Mouse (Mus musculus): ENCODE measurements around the gene Olfr365. TPM values are rescaled to one million over a fixed set of nuclear protein-coding genes. Genes with fewer than 3 reads are reported as not detected.

Gene Olfr365
- not detected in 2 replicates for polyA plus RNA-seq (2012; rRNA removed)

- TF ChIP-seq CTCF (IDR thresholded peaks at IDR 0.05; ENCODE audit: borderline replicate concordance, extremely low read depth, insufficient read depth, insufficient read length): no peak
- no peak for TF ChIP-seq POLR2A (IDR thresholded peaks at IDR 0.05; ENCODE audit: borderline replicate concordance, extremely low read depth, insufficient read depth, insufficient read length, poor library complexity, severe bottlenecking)
These were observed at the start of gene Olfr365 for GRCm38 (mm10) chr2:37187898-37188297. TSS of gene Olfr365 (plus strand) at chr2:37188198.

GRCm38 (mm10) chr2:37139022-37139421, 49.0 kb upstream of the Olfr365 start, which contains the start of gene Olfr364-ps1:
TSS of gene Olfr364-ps1 (plus strand) at chr2:37139322.
- no peak for DNase-seq (ENCODE audit: low read depth)
- no peak for TF ChIP-seq CTCF (IDR thresholded peaks at IDR 0.05; ENCODE audit: borderline replicate concordance, extremely low read depth, insufficient read depth, insufficient read length)
- no peak for TF ChIP-seq POLR2A (IDR thresholded peaks at IDR 0.05; ENCODE audit: borderline replicate concordance, extremely low read depth, insufficient read depth, insufficient read length, poor library complexity, severe bottlenecking)

More at GRCm38 (mm10) chr2:37187898-37188297, at the start of gene Olfr365:
- DNase-seq (ENCODE audit: low read depth): no peak

- DNase-seq (ENCODE audit: low read depth): no peak
- TF ChIP-seq POLR2A (IDR thresholded peaks at IDR 0.05; ENCODE audit: borderline replicate concordance, extremely low read depth, insufficient read depth, insufficient read length, poor library complexity, severe bottlenecking): no peak
- TF ChIP-seq CTCF (IDR thresholded peaks at IDR 0.05; ENCODE audit: borderline replicate concordance, extremely low read depth, insufficient read depth, insufficient read length): no peak
These were observed 23.3 kb downstream of the Olfr365 start, which contains the start of gene Olfr366 for GRCm38 (mm10) chr2:37211274-37211673. TSS of gene Olfr366 (plus strand) at chr2:37211574.

Other genes starting within 250 kb of the Olfr365 start
- not detected in 2 replicates for gene Olfr357, start 194.4 kb upstream of the Olfr365 start, polyA plus RNA-seq (2012; rRNA removed)
- gene Olfr358, start 178.9 kb upstream of the Olfr365 start, polyA plus RNA-seq (2012; rRNA removed): not detected in 2 replicates
- gene Olfr360, start 122.5 kb upstream of the Olfr365 start, polyA plus RNA-seq (2012; rRNA removed): not detected in 2 replicates
- not detected in 2 replicates for gene Olfr361, start 98.9 kb upstream of the Olfr365 start, polyA plus RNA-seq (2012; rRNA removed)
- gene Olfr362, start 70.3 kb upstream of the Olfr365 start, polyA plus RNA-seq (2012; rRNA removed): not detected in 2 replicates
- gene Olfr364-ps1, start 48.9 kb upstream of the Olfr365 start, polyA plus RNA-seq (2012; rRNA removed): not detected in 2 replicates
- not detected in 2 replicates for gene Olfr366, start 23.4 kb downstream of the Olfr365 start, polyA plus RNA-seq (2012; rRNA removed)
- not detected in 2 replicates for gene Olfr368, start 138.3 kb downstream of the Olfr365 start, polyA plus RNA-seq (2012; rRNA removed)
- 47.8 and 48.1 TPM in 2 replicates for gene Pdcl, start 171.1 kb downstream of the Olfr365 start, polyA plus RNA-seq (2012; rRNA removed)
- 29.3 and 37.8 TPM in 2 replicates for gene Rc3h2, start 234.7 kb downstream of the Olfr365 start, polyA plus RNA-seq (2012; rRNA removed)

All from brain, embryonic 14.5 days (tissue).